Mouse (Mus musculus) frontal cortex, postnatal 25 days (tissue): ENCODE measurements around the gene Dnmt3b.

Source experiments
- DNase-seq, 2 experiments: peaks; one replicate each; pipeline ENCODE4 v3.0.0; 2022; ENCODE audit warnings: low spot score in 2 of 2

Gene Dnmt3b

GRCm38 (mm10) chr2:153649298-153650013 is at the start of gene Dnmt3b:
Dnmt3b (plus strand) TSS chr2:153649450.
- DNase-seq, result peak in 1 of 2 experiments; percentile 11

DNA sequence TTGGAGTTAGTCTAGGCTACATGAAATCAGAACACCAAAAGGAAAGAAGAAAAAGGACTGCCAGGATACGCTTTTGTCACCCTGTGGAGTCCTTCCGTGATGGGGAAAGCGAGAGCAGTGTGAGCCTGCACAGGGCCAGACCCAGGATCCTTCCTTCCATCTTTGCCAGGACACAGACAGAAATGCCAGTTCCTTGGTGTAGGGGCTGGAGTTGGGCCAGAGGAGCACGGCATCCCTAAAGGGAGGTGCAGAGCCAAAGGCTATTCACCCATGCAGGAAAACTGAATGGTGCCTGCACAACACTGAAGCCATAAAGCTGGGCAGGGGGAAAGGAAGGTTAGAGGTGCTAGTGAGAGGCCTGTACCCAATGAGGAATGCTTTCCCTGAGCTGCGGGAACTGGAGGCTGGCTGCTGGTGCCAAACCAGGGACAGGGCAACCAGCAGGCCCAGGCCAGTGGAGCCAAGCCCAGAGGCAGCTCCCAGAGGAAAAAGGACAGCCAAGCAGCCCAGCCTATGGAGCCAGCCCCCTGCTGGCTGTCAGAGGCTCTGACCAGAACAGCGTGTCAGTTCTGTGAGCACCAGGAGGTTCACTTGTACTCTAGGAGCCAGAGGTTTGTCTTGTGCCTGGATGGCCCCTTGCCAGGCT is 49.1 kb upstream of the Dnmt3b start:
- no peak for DNase-seq

DNA sequence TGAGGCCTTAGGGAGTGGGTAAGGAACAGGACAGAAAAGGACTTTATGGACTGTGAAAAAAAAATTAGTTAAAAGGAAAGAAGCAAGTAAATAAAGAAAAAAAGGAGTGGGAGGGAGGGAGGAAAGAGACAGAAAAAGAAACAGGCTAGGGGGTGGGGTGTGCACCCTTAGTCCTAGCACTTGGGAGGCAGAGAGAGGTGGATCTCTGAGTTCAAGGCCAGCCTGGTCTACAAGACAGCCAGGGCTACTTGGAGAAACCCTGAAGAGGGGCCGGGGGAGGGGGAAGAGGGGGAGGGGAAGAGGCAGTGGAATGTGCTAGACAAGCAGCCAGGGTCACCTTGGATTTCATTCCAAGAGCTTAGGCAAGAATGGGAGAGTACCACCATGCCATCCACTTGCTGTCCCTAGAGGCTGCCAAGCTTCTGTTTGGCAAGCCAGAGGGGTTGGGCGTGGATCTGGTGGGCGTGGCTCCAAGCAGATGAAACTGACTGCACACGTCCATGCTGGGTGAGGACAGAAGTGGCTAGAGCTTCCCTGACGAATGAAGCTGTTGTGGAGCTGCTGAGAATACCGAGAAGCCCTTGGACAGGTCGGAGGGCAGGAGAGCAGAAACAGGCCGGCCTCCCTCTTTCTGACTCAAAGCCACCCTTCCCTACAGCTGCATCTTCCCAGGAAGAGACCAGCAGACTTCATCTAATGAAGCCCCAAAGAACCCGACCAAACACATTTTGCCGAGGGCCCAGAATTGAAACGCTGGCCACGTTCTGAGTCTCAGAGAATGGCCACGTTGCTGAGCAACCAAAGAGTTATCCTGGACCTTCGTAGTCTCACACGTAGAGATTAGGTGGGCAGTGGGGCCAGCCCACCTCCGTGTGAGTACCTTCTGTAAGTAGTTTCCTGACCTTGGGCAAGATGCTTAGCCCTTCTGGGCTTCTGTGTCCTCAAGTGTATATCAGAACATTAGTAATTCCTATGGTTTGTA is 48.3 kb upstream of the Dnmt3b start:
- no peak for DNase-seq

GRCm38 (mm10) chr2:153603724-153604123 is 45.5 kb upstream of the Dnmt3b start:
- no peak for DNase-seq

- DNase-seq, result no peak
Observed at GRCm38 (mm10) chr2:153606421-153606820, 42.8 kb upstream of the Dnmt3b start.

GRCm38 (mm10) chr2:153607870-153608515 is 41.3 kb upstream of the Dnmt3b start:
- no peak for DNase-seq

- DNase-seq, result no peak
Observed at GRCm38 (mm10) chr2:153609058-153609457, 40.2 kb upstream of the Dnmt3b start.

- DNase-seq, result peak; percentile 58 to 66
Observed at GRCm38 (mm10) chr2:153609548-153609947, 39.7 kb upstream of the Dnmt3b start.

GRCm38 (mm10) chr2:153610426-153611240 is 38.6 kb upstream of the Dnmt3b start:
- DNase-seq, result no peak

DNA sequence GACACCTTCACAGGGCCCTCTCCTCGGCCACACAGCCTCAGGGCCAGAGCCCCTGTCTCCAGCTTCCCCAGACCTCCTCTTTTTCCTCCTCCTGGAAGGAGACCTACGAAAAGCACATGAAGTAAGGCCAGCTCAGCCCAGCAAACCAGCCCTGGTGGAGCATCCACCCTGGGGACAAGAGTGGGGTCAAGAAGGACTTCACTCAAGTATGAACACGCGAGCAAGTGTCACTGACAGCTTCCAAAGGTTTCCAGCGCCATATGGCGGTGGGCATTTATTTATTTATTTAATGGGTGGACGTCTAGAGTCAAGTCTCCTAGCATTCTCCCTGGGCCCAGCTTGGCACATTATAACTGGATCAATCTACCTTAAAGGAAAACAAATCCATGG is 38.0 kb upstream of the Dnmt3b start:
- no peak for DNase-seq

DNA sequence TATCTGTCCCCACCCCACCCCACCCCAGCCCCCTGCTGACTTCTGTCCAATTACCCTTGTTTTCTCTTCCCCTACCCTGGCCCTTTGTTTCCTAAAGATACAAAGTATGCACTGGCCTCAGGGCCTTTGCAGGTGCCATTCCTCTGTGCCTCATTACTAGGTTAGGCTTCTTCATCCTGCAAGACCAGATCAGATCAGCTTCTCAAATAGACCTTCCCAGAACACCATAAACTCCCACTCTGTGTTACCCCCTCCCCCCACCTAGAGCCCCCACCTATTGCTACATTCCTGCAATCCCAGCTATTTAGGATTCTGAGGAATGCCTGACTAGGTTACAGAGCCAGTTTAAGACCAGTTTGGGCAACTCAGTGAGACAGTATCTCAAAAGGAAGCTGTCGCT is 37.5 kb upstream of the Dnmt3b start:
- DNase-seq, result no peak

DNA sequence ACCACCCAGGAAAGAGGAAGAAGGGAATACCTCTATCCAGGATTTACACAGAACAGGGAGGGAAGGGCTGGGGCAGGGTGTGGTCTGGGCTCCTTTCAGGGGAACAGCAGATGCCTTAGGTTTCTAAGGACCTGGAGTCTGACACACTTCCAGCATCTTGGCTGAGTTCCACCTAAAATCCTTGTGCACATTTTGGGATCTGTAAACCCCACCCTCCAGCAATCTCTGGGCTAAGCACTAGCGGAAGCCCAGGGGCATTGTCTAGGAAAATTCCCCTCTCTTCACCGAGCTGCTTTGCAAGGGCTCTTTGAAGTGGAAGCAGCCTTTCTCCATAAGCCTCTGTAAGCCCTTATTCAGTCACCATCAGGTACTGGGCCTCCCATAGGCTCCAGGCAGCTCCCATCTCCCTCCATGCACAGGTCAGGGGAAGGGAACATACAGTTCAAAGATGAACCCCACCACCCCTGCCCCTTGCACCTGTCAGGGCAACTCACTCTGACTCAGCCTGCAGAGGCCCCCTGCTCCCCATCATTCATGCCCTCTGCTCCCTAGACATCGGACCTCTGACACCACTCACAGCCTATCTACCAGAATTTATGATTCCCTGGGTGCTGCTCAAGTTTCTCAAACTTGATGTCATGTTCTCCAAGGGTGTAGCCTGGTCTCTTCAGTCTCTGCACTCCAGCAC is 36.5 kb upstream of the Dnmt3b start:
- DNase-seq, result no peak

- no peak for DNase-seq
Observed at GRCm38 (mm10) chr2:153616893-153617292, 32.4 kb upstream of the Dnmt3b start.

DNA sequence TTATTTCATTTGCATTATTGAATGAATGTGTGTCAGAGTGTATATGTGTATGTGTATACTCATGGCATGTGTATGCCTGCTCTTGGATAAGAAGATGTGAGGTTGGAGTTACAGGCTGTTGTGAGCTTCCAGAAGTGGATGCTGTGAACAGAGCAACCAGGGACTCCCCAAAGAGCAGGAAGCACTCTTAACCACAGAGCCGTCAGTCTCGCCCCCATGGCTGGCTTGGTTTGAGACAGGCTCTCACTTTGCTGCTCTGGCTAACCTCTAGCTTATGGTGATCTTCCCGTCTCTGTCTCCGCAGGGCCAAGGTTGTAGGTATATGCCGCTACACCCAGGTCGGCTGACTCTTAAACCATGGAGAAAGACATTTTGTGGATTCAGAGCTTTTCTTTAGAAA is 30.8 kb upstream of the Dnmt3b start:
- no peak for DNase-seq

DNA sequence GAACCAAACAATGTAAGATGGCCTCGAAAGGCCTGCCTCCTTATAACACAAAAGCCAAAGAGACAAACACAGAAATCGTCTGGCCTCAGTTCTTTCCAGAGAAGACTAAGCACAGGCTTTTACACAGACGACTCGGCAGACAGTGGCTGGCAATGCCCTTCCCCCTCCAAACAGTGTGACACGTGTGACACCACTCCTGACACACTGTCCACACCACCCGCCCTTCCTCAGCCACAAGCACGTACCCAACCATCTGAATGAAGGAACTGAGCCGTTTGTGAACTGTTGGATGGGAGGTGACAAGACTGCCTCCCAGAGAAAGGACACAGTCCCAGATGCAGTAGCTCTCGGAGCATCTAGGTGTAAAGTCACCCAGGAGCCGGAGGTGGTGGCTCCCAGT is 30.4 kb upstream of the Dnmt3b start:
- DNase-seq, result no peak

DNA sequence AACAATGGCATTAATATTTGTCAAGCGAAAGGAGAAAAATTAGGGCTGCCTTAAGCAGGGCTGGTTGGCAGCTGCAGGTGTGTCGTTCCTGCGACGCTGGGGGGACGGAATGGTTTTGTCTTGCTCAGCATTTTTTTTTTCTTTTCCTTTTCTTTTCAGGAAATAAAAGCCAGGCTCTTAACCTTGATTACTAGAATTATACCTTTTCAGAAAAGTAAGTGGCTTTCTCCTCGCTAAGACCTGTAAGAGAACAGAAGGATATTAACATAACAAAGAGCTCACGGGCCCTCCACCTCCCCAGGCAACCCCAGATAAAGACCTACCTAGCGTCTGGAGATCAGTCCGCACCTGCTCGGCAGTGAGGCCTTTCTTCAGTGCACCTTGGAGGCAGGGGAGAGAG is 26.8 kb upstream of the Dnmt3b start:
- DNase-seq, result no peak

GRCm38 (mm10) chr2:153630950-153631349 is 18.3 kb upstream of the Dnmt3b start:
- no peak for DNase-seq

GRCm38 (mm10) chr2:153631976-153632870 is 17.0 kb upstream of the Dnmt3b start, which contains the start of gene Commd7:
Commd7 (minus strand) TSS chr2:153632781.
- peak; percentile 71 to 80 for DNase-seq

DNA sequence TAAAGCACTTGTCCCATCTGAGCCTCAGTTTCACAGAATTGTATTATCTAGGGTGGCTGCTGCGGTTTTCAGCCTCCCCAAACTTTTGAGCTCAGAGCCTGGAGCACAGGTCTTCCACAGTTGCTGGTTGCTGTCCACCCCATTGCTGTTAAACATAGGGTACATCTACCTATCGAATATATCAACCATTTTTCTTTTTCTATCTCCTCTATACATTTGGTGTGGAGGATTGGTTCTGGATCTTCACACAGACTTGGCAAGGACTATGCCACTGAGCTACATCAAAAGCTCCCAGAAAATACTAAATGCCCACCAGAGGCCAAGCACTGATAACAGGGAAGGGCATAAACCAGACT is 16.4 kb upstream of the Dnmt3b start:
- DNase-seq, result no peak
